13 mouse cellular contexts compared by ENCODE assay signal in genomic region chr3:125756911-125757310, GRCm38 (mm10).
A peak's percentile ranks its signal among the peaks of the same experiment; 100 is the strongest.
DNase-seq lines count a peak whose midpoint lies in the region; ATAC-seq and TF ChIP-seq lines count a peak whose summit lies in the region.
"Had no signal": no experiment of that assay in that cellular context is flagged by ENCODE, and none has a peak within 500 bp of the region (broad histone marks: within the 10 kb centered on the region; RNA-seq: fewer than 3 reads in every experiment).

No protein-coding gene starts in this region.

- peak; percentile 8 for DNase-seq in adrenal gland, adult 2 months
- no peak for DNase-seq in adrenal gland, adult 18-20 months (ENCODE audit: low spot score in 2 of 2)
- peak; percentile 9 for DNase-seq in lung, postnatal 0 days (ENCODE audit: low spot score)
- DNase-seq in lung, postnatal 14 days, result no peak
- DNase-seq in mesoderm, embryonic 11.5 days (ENCODE audit: low read depth, low spot score), result peak; percentile 21
- DNase-seq in left cerebral cortex, postnatal 36 days (ENCODE audit: low spot score in 2 of 2), result no peak
- DNase-seq in gastrocnemius, postnatal 14 days, result no peak
- DNase-seq: cerebellum, adult 9-11 months; heart, postnatal 10 days; kidney, adult 9 months had no signal

- H3K9me3 ChIP-seq in lung, postnatal 0 days (ENCODE audit: low read length), result no peaks in the 10 kb centered on the region
- no peaks in the 10 kb centered on the region for H3K9me3 ChIP-seq in limb, embryonic 12.5 days
- H3K9me3 ChIP-seq: embryonic facial prominence, embryonic 15.5 days; stomach, embryonic 15.5 days had no signal

- no peak for TF ChIP-seq EP300 in lung, postnatal 0 days (IDR thresholded peaks at IDR 0.05)

- H3K27ac ChIP-seq in lung, postnatal 0 days (ENCODE audit: low read length), result no peak overlapping the region
- 0 out of 2 replicates have a peak overlapping the region, but pooled peaks have one; percentile 5 for H3K27ac ChIP-seq in limb, embryonic 12.5 days
- H3K27ac ChIP-seq: embryonic facial prominence, embryonic 15.5 days; stomach, embryonic 15.5 days had no signal

- H3K27me3 ChIP-seq in lung, postnatal 0 days (replicated peaks; ENCODE audit: insufficient read depth, low read length), result no peaks in the 10 kb centered on the region
- no peaks in the 10 kb centered on the region for H3K27me3 ChIP-seq in limb, embryonic 12.5 days
- H3K27me3 ChIP-seq: embryonic facial prominence, embryonic 15.5 days; stomach, embryonic 15.5 days had no signal

- TF ChIP-seq CTCF in lung, postnatal 0 days (IDR thresholded peaks at IDR 0.05), result no peak

- H3K9ac ChIP-seq in lung, postnatal 0 days (replicated peaks; ENCODE audit: low read depth), result no peak overlapping the region
- no peak overlapping the region for H3K9ac ChIP-seq in limb, embryonic 12.5 days (replicated peaks)
- H3K9ac ChIP-seq: embryonic facial prominence, embryonic 15.5 days; stomach, embryonic 15.5 days had no signal

- H3K36me3 ChIP-seq in lung, postnatal 0 days (ENCODE audit: insufficient read depth, low read length), result no peaks in the 10 kb centered on the region
- no peaks in the 10 kb centered on the region for H3K36me3 ChIP-seq in limb, embryonic 12.5 days
- H3K36me3 ChIP-seq: embryonic facial prominence, embryonic 15.5 days; stomach, embryonic 15.5 days had no signal

- no peak overlapping the region for H3K4me2 ChIP-seq in lung, postnatal 0 days (replicated peaks; ENCODE audit: low read depth, low read length)
- H3K4me2 ChIP-seq in limb, embryonic 12.5 days, result no peak overlapping the region
- H3K4me2 ChIP-seq: embryonic facial prominence, embryonic 15.5 days; stomach, embryonic 15.5 days had no signal

- peak; percentile 25; the same call in 1 of the 2 replicates for ATAC-seq in lung, postnatal 0 days
- peak; percentile 73 for ATAC-seq in limb, embryonic 12.5 days (ENCODE audit: insufficient number of reproducible peaks, insufficient read depth, low FRiP score, low TSS enrichment, low read depth)

- intact Hi-C loops in left cerebral cortex, postnatal 36 days (cut with DNase I), result no loop called here
- intact Hi-C loops in gastrocnemius, postnatal 14 days (cut with DNase I; ENCODE audit: low total_unique reads), result no loop called here

- H3K4me3 ChIP-seq in lung, postnatal 0 days (ENCODE audit: low read depth, low read length), result no peak overlapping the region
- H3K4me3 ChIP-seq in limb, embryonic 12.5 days (replicated peaks), result no peak overlapping the region
- H3K4me3 ChIP-seq: embryonic facial prominence, embryonic 15.5 days; stomach, embryonic 15.5 days had no signal

- 53% methylated on average over 1 of the region's 1 CpGs for WGBS in lung, postnatal 0 days
- 39% methylated on average over 1 of the region's 1 CpGs for WGBS in limb, embryonic 12.5 days

- H3K4me1 ChIP-seq in lung, postnatal 0 days (ENCODE audit: insufficient read depth, low read depth, low read length), result no peaks in the 10 kb centered on the region
- peaks cover 5% of the 10 kb centered on the region; the same call in 1 of the 2 replicates for H3K4me1 ChIP-seq in limb, embryonic 12.5 days (replicated peaks)
- H3K4me1 ChIP-seq: embryonic facial prominence, embryonic 15.5 days; stomach, embryonic 15.5 days had no signal

Comparison
In these comparisons a context has a peak if more than half of its experiments do, and no peak if none do; other contexts are left out.
1. DNase-seq: peak in adrenal gland, adult 2 months (single experiment), lung, postnatal 0 days (single experiment) and mesoderm, embryonic 11.5 days (single experiment); none in adrenal gland, adult 18-20 months (0 of 2), lung, postnatal 14 days (single experiment), left cerebral cortex, postnatal 36 days (0 of 2) and gastrocnemius, postnatal 14 days (single experiment).